Mouse (Mus musculus) intestine, embryonic 14.5 days (tissue): ENCODE measurements around the gene Lmtk2. TPM values are rescaled to one million over a fixed set of nuclear protein-coding genes. Genes with fewer than 3 reads are reported as not detected.

Source experiments
- ATAC-seq: fragments of 200-750 bp; cut with Nextera tagmentation; replicated peaks from 2 replicates; pipeline ENCODE4 v1.8.0; 2017; ENCODE audit warnings: low read depth, moderate number of reproducible peaks, moderate TSS enrichment, moderate library complexity; ENCODE audit not compliant: low FRiP score, low TSS enrichment
- DNase-seq: peaks from one replicate; pipeline ENCODE4 v3.0.0-alpha.2; 2018; ENCODE audit warnings: low spot score
- H3K27ac ChIP-seq: fragments of 300-500 bp; sonication (generic); 2 replicates; pipeline ENCODE4 v1.5.1; 2014; ENCODE audit warnings: low read depth, mild to moderate bottlenecking, control low read depth
- H3K27me3 ChIP-seq: fragments of 300-500 bp; sonication (generic); replicated peaks from 2 replicates; pipeline ENCODE4 v1.6.1; 2014; ENCODE audit warnings: low read length, control low read depth; ENCODE audit not compliant: control insufficient read depth, insufficient read depth
- H3K36me3 ChIP-seq: fragments of 300-500 bp; sonication (generic); 2 replicates; pipeline ENCODE4 v1.6.1; 2014; ENCODE audit warnings: low read length, control low read depth; ENCODE audit not compliant: control insufficient read depth, insufficient read depth
- H3K4me1 ChIP-seq: fragments of 300-500 bp; sonication (generic); replicated peaks from 2 replicates; pipeline ENCODE4 v1.6.1; 2014; ENCODE audit warnings: low read length, control low read depth, mixed read lengths; ENCODE audit not compliant: control insufficient read depth, insufficient read depth
- H3K4me2 ChIP-seq: fragments of 300-500 bp; sonication (generic); 2 replicates; pipeline ENCODE4 v1.6.1; 2014; ENCODE audit warnings: low read length
- H3K4me3 ChIP-seq: fragments of 300-500 bp; sonication (generic); 2 replicates; pipeline ENCODE4 v1.5.1; 2014; ENCODE audit warnings: low read depth, low read length, control low read depth, mixed read lengths
- H3K9ac ChIP-seq: fragments of 300-500 bp; sonication (generic); 2 replicates; pipeline ENCODE4 v1.6.1; 2014; ENCODE audit warnings: mild to moderate bottlenecking, low read length
- H3K9me3 ChIP-seq: fragments of 300-500 bp; sonication (generic); 2 replicates; pipeline ENCODE4 v1.6.1; 2016; ENCODE audit warnings: low read length, control low read depth; ENCODE audit not compliant: control insufficient read depth
- WGBS: fragments of 180-500 bp; shearing (Covaris S2); extraction: QIAGEN DNeasy Blood & Tissue Kit; methylation state at CpG from one replicate; pipeline ENCODE4 v1.1.7; 2014; 5-methylcytosine and 5-hydroxymethylcytosine counted together
- polyA plus RNA-seq: library from polyadenylated mRNA; unstranded; fragments of >200 nt; fragmentation: Nextera tagmentation; extraction: Ambion mirVana; gene quantifications from 2 replicates; pipeline ENCODE4 v1.2.1, GENCODE M21; 2014

Gene Lmtk2
- polyA plus RNA-seq, 1 experiment from 2014 or later, result 5.9 TPM

DNA sequence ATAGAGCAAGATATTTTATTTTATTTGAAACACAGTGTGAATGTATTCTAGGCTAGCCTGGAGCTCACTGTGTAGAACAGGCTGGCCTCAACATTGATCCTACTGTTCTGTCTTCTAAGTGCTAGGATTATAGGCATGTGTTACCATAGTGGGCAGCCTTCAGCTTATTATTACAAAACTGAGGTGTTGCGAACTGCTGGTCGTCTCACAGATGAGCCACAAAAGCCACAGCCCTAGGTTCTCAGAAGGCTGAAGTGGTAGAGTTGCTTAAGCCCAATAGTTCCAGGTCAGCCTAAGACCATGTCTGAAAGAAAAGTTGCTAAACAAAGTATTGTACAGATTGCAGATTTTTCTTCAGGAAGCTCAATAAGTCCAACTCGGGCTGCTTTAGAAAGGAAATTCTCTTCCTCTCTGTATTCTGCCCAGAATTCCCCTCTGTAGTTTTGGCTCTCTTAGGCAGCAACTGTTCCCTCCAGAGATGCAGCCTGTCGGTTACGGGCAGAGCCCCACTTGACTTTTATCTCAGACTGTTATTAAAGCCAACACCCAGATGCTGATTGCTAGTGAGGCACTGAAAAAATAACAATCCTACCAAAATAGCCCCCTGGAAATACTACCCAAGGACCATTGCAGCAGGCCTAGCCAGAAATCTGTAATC, 14.9 kb downstream of the Lmtk2 start:
- Histone ChIP-seq H3K36me3 (no peaks in the 10 kb centered on the region), H3K9ac (no peak overlapping the region), H3K4me1 (no peaks in the 10 kb centered on the region), H3K27me3 (no peaks in the 10 kb centered on the region), H3K9me3 (no peaks in the 10 kb centered on the region), H3K27ac (no peak overlapping the region), H3K4me3 (no peak overlapping the region), H3K4me2 (no peak overlapping the region)
- WGBS, result 76% methylated on average over 5 of the region's 5 CpGs
- no peak for DNase-seq
- ATAC-seq, result no peak

DNA sequence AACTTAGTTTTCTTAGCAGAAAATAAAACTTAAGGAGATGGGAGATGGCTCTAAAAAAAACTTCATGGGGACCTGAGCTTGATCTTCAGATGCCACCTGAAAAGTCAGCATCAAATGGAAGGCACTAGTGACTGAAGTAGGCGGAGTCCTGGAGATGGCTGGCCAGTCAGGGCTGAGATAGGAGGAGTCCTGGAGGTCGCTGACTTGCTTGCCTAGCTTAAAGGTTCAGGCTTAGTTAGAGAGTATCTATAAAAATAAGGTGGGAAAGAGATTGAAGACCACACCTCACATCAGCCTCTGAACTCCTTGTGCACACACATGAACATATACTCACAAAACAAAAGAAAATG, 15.4 kb downstream of the Lmtk2 start:
- Histone ChIP-seq H3K36me3 (no peaks in the 10 kb centered on the region), H3K4me3 (no peak overlapping the region), H3K27ac (no peak overlapping the region), H3K4me1 (no peaks in the 10 kb centered on the region), H3K9ac (no peak overlapping the region), H3K4me2 (no peak overlapping the region), H3K27me3 (no peaks in the 10 kb centered on the region), H3K9me3 (no peaks in the 10 kb centered on the region)
- ATAC-seq, result no peak
- DNase-seq, result no peak
- WGBS, result 69% methylated on average over 2 of the region's 2 CpGs

DNA sequence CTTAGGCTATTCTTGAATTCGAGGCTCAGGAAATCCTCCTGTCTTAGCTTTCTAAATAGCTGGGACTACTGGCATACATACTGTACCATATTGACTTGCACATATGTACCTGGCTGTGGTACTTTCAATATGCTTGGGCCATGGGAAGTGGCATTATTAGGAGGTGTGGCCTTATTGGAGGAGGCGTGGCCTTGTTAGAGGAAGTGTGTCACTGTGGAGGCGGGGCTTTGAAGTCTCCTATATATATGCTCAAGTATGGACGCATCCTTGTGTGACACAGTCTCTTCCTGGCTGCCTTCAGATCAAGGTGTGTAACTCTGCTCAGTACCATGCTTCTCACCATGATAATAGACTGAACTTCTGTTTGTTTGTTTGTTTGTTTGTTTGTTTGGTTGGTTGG, 18.0 kb downstream of the Lmtk2 start:
- H3K4me2 ChIP-seq, result no peak overlapping the region
- DNase-seq, result no peak
- no peak overlapping the region for H3K9ac ChIP-seq
- no peak for ATAC-seq
- no peaks in the 10 kb centered on the region for H3K9me3 ChIP-seq
- H3K4me3 ChIP-seq, result no peak overlapping the region
- 93% methylated on average over 4 of the region's 4 CpGs for WGBS
- no peaks in the 10 kb centered on the region for H3K36me3 ChIP-seq
- H3K4me1 ChIP-seq, result no peaks in the 10 kb centered on the region
- no peaks in the 10 kb centered on the region for H3K27me3 ChIP-seq
- H3K27ac ChIP-seq, result no peak overlapping the region

DNA sequence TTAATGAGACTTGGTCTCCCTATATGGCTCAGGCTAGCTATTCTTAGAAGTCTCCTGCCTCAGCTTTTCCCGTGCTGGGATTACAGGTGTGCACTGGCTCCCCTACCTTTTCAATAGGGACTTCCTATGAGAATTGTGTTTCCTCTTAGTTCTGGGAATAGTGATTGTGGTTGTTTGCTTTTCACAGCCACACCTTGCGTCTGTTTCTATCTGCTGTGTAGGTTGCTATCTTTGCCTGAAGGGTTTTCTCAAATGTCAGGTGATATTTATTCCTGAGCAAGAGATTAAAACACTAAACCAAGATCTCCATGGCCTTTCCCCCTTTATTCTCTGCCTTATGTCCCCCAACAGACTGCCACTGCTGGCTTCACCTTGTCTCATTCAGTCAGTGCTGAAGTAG, 19.1 kb downstream of the Lmtk2 start:
- Histone ChIP-seq H3K36me3 (no peaks in the 10 kb centered on the region), H3K9me3 (no peaks in the 10 kb centered on the region), H3K27ac (no peak overlapping the region), H3K9ac (no peak overlapping the region), H3K27me3 (no peaks in the 10 kb centered on the region), H3K4me3 (no peak overlapping the region), H3K4me1 (no peaks in the 10 kb centered on the region), H3K4me2 (no peak overlapping the region)
- ATAC-seq (no peak), DNase-seq (no peak)
- WGBS, result 74% methylated on average over 2 of the region's 2 CpGs

DNA sequence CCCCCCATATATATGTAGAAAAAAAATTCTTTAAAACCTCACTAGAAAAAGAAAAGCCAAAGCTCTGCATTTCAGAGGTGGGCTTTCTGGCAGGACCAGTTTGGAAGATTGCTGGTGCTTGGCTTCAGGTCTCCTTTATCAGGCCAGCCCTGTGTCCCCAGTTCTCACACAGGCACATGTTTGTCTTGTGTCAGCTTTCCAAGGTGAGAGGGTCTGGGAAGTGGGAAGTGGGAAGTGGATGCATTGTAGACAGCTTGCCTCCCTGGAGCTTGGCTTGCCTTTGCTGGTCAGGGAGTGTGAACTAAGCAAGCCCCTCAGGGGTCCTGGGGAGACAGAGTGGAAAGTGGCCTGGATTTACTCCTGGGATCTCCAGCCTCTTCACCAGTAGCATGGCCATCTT, 21.3 kb downstream of the Lmtk2 start:
- Histone ChIP-seq H3K27me3 (no peaks in the 10 kb centered on the region), H3K4me2 (no peak overlapping the region), H3K4me1 (no peaks in the 10 kb centered on the region), H3K9ac (no peak overlapping the region), H3K36me3 (no peaks in the 10 kb centered on the region), H3K27ac (no peak overlapping the region), H3K4me3 (no peak overlapping the region), H3K9me3 (no peaks in the 10 kb centered on the region)
- no peak for ATAC-seq
- DNase-seq, result no peak

DNA sequence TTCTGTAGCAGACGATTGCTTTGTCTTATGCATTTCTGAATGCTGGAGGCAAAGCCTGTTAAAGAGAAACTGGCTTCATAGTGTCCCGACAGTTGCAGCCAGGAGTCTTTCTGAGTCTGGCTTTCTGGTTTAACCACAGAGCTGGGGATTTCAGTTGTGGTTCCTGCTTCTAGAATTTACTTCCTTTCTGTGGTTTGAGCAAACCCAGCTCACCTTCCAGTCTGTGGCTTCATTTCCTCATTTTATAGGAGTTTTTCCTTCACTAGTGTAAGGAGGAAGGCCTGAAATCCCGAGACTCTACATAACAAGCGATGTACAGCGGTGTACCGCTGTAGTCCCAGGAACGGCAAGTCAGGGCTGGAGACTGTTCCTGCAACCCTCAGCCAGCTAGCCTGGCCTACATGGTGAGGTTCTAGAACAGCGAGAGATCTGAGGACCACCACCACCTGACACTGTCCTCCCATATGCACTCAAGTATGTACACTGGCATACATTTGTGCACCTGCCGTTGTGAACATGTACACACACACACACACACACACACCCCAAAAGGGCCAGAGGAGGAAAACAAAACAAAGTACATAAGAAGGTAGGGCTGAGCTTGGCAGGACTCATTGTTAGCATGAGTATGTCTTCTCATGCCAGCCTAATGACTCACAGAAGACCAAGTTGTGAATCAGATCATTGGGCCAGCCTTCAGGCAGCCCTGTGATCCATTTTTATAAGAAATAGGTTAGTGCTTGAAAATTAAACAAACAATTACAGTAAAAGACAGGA, 25.9 kb downstream of the Lmtk2 start:
- H3K4me1 ChIP-seq, result no peaks in the 10 kb centered on the region
- H3K4me2 ChIP-seq, result no peak overlapping the region
- no peak overlapping the region for H3K9ac ChIP-seq
- DNase-seq (no peak), ATAC-seq (no peak)
- H3K9me3 ChIP-seq, result no peaks in the 10 kb centered on the region
- H3K27me3 ChIP-seq, result no peaks in the 10 kb centered on the region
- 86% methylated on average over 9 of the region's 9 CpGs for WGBS
- H3K4me3 ChIP-seq, result no peak overlapping the region
- no peak overlapping the region for H3K27ac ChIP-seq
- H3K36me3 ChIP-seq, result peaks cover 17% of the 10 kb centered on the region; the same call in 1 of the 2 replicates

DNA sequence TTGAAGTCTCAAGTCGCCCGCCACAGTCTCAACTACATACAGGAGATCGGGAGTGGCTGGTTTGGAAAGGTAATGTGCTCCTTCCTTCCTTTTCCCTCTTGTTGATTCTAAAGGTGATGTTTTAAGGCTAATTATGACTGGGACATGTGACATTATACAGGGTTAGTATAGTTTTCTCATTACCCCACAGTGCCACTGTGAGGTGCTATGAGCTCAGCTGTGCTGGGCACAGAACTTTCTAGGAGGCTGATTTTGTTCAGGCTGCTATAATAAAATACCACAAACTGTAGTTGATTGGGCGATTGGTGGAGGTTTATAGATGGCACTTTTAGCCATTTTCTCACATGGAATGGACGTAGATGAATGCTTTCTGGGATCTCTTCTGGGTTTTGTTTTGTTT, 43.3 kb downstream of the Lmtk2 start:
- no peaks in the 10 kb centered on the region for H3K27me3 ChIP-seq
- H3K9ac ChIP-seq, result no peak overlapping the region
- H3K27ac ChIP-seq, result no peak overlapping the region
- no peak overlapping the region for H3K4me2 ChIP-seq
- H3K4me1 ChIP-seq, result no peaks in the 10 kb centered on the region
- DNase-seq, result no peak
- ATAC-seq, result no peak
- no peaks in the 10 kb centered on the region for H3K9me3 ChIP-seq
- peaks cover 24% of the 10 kb centered on the region for H3K36me3 ChIP-seq
- WGBS, result 90% methylated on average over 5 of the region's 5 CpGs
- H3K4me3 ChIP-seq, result no peak overlapping the region

DNA sequence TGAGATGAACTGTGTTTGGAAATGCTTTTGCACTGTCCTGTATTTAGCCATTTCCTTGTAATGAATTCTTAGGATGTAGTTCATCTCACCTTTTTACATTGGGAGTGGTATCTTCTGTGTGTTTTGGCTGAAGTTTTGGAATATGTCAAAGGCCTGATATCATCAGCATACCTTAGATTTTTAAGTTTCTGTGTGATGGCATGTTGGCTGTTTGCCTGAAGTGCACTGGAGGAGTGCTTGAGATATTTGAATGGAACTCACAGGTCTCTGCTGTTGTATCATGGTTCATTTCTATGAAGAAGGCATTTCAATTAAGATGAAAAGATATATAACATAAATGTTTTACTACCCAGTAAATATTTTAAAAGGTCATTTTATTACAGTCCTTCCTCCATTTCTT, 46.7 kb downstream of the Lmtk2 start:
- Histone ChIP-seq H3K27me3 (no peaks in the 10 kb centered on the region), H3K27ac (no peak overlapping the region), H3K4me1 (no peaks in the 10 kb centered on the region), H3K4me3 (no peak overlapping the region), H3K4me2 (no peak overlapping the region), H3K9ac (no peak overlapping the region), H3K9me3 (no peaks in the 10 kb centered on the region), H3K36me3 (peaks cover 42% of the 10 kb centered on the region)
- no peak for DNase-seq
- ATAC-seq, result no peak

DNA sequence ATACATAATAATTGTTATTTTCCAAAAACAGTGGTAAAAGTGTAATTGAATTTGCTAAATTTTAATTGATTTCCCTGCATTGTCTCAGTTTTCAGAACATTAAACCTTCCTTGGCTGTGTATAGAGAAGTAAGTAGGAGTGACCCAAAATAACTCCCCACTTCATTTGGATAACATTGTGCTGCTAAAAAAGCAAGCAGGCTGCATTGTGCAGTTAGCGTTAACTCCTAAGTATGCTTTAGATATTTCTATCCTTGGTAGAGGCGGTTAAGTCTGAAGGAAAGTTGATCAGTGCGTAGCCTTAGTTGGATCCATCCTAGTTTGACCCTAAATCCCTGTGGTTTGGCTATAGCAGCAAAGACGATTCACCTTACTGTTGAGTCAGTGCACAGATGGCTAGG, 49.3 kb downstream of the Lmtk2 start:
- Histone ChIP-seq H3K36me3 (peaks cover 37% of the 10 kb centered on the region), H3K4me1 (no peaks in the 10 kb centered on the region), H3K4me3 (no peak overlapping the region), H3K27me3 (no peaks in the 10 kb centered on the region), H3K4me2 (no peak overlapping the region), H3K27ac (no peak overlapping the region), H3K9me3 (no peaks in the 10 kb centered on the region), H3K9ac (no peak overlapping the region)
- DNase-seq (no peak), ATAC-seq (no peak)
- 96% methylated on average over 4 of the region's 4 CpGs for WGBS
